Mouse (Mus musculus): Measurements from ENCODE around the gene Atp6v0a4. TPM values are rescaled to one million over a fixed set of nuclear protein-coding genes. Genes with fewer than 3 reads are reported as not detected.

The Atp6v0a4 gene
- polyA plus RNA-seq (2014; fragmentation: Illumina TruSeq; extraction: RNeasy Lipid Tissue Mini Kit (QIAGEN cat#74804); ENCODE audit: low read depth, low replicate concordance): 6.3 TPM

DNA sequence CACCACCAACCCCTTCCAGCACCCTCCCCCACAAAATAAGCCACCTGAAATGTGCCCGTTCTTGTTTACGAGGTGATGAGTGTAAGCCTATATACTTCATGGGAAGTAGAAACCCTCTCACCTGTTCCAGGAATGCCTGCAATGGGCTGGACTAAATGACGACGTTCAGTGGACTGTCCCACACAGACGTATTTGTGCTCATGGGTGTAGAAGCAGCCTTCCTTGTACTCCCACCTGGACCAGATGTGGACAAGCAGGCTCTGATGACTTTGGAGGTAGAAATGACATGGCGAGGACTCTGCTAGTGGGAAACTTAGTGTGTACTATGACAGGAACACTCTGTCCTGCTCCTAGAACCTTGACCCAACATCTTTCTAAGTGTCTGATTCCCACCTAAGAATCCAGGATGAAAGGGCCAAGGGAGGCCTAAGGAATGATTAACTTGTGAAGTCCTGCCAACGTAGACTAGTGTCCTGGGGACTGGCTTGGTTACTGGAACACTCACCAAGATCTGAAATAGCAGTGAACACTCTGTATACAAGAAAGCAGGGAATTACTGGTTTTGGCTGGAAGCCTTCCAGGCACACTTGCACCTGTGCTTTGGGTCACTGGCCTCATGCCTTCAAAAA lies at the start of gene Atp6v0a4:
Gene Atp6v0a4 (minus strand): TSS at position 380 of the 629 bp plus-strand sequence.

DNA sequence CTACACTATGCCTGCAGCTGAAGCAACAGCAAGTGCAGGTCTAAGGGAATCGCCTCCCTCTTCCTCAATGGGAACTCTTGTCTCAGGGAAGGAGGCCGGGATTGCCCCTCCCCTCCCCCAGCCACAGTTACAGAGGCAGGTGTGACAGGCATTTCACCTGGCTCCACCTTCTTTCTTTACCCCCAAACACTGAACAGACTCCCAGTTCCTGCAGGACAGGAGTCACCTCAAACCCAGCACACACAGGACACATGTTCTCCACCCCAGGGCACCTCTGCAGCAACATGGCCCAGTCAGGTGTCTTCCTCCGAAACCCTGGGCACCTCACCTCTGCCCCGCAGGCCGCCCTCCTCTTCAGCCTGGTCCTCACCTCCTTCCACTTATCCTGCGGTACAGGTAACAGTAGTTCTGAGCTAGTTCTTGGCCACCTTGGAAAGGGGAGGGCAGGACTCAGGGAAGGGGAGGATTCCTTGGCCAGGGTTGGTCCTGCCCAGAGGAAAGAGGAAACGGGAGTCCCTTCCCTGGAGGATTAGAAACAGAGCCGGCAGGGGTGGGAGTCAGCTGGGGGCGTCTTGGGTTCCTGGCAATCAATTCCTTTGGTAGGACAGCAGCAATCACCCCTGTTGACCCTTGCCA lies 15.1 kb downstream of the Atp6v0a4 start, which contains the start of gene Tmem213:
Gene Tmem213 (plus strand): TSS at position 96 of the 636 bp plus-strand sequence.

DNA sequence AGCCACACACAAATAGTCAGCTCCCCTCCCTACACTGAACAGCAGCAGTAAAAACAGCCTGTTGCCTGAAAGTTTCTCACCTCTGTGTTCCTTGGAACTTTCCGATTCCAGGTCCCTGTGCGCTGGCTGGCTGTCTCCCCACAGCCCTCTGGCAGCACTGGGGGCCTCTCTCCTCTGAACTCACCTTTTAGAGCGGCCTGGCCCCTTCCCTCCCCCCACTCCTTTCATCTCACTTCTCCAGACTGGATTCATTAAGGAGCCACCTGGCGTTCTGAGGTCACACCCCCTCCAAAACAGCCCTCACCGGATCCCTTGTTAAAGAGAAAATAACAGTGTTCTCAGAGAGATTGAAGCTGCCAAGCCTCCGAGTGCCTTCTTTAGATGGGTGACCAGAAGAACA lies 77.5 kb downstream of the Atp6v0a4 start, which contains the start of gene Svopl:
Gene Svopl (minus strand): TSS at position 159 of the 400 bp plus-strand sequence.

Other genes with a start within 250 kb of the Atp6v0a4 start
- gene Svopl, start 77.6 kb downstream of the Atp6v0a4 start, polyA plus RNA-seq (2014; fragmentation: Illumina TruSeq; extraction: RNeasy Lipid Tissue Mini Kit (QIAGEN cat#74804); ENCODE audit: low read depth, low replicate concordance): 4.1 TPM
- gene Tmem213, start 15.3 kb downstream of the Atp6v0a4 start, polyA plus RNA-seq (2014; fragmentation: Illumina TruSeq; extraction: RNeasy Lipid Tissue Mini Kit (QIAGEN cat#74804); ENCODE audit: low read depth, low replicate concordance): 3.4 TPM
- 17.1 TPM for gene D630045J12Rik, start 129.4 kb upstream of the Atp6v0a4 start, polyA plus RNA-seq (2014; fragmentation: Illumina TruSeq; extraction: RNeasy Lipid Tissue Mini Kit (QIAGEN cat#74804); ENCODE audit: low read depth, low replicate concordance)
- gene Zc3hav1l, start 174.7 kb upstream of the Atp6v0a4 start, polyA plus RNA-seq (2014; fragmentation: Illumina TruSeq; extraction: RNeasy Lipid Tissue Mini Kit (QIAGEN cat#74804); ENCODE audit: low read depth, low replicate concordance): 2.1 TPM
- gene Zc3hav1, start 230.0 kb upstream of the Atp6v0a4 start, polyA plus RNA-seq (2014; fragmentation: Illumina TruSeq; extraction: RNeasy Lipid Tissue Mini Kit (QIAGEN cat#74804); ENCODE audit: low read depth, low replicate concordance): 28.9 TPM

Measured in adipose tissue, adult 10 weeks (tissue).